Mouse (Mus musculus) E14TG2a.4 (cell line): ENCODE data around the gene Rsl1d1.

Experiments
- CTCF ChIP-seq: conservative IDR thresholded peaks from 2 replicates; pipeline ENCODE4 v1.5.1; 2014; ENCODE audit warnings: low read length
- POU5F1 ChIP-seq: IDR thresholded peaks from 2 replicates; pipeline ENCODE4 v1.6.1; 2014; ENCODE audit warnings: low read length, borderline replicate concordance

- TF ChIP-seq CTCF (no peak), POU5F1 (no peak)
Observed at GRCm38 (mm10) chr16:11166431-11166830, 36.7 kb downstream of the Rsl1d1 start.
